Comparison of ENCODE assay signal across 15 mouse cellular contexts in genomic region chr7:125716724-125717123, GRCm38 (mm10). TPM values are rescaled to one million over a fixed set of nuclear protein-coding genes. Genes with fewer than 3 reads are reported as not detected.
DNase-seq lines count a peak whose midpoint lies in the region; ATAC-seq and TF ChIP-seq lines count a peak whose summit lies in the region.
"Had no signal": no experiment of that assay in that cellular context is flagged by ENCODE, and none has a peak within 500 bp of the region (broad histone marks: within the 10 kb centered on the region; RNA-seq: fewer than 3 reads in every experiment).

No protein-coding gene starts in this region.

- peak overlapping the region; percentile 26; the same call in 1 of the 2 replicates for H3K9ac ChIP-seq in neural tube, embryonic 12.5 days
- no peak overlapping the region for H3K9ac ChIP-seq in neural tube, embryonic 15.5 days (replicated peaks)
- H3K9ac ChIP-seq in limb, embryonic 13.5 days, result no peak overlapping the region
- no peak overlapping the region for H3K9ac ChIP-seq in stomach, postnatal 0 days (ENCODE audit: low read length)
- no peak overlapping the region for H3K9ac ChIP-seq in hindbrain, postnatal 0 days (replicated peaks; ENCODE audit: low read length)

- ATAC-seq in neural tube, embryonic 12.5 days (ENCODE audit: low FRiP score, low read depth), result no peak
- ATAC-seq in neural tube, embryonic 15.5 days (ENCODE audit: low FRiP score), result no peak
- ATAC-seq in limb, embryonic 13.5 days (ENCODE audit: low FRiP score, low read depth), result no peak; the same call in 1 of the 2 replicates
- ATAC-seq in stomach, postnatal 0 days (ENCODE audit: low FRiP score, low TSS enrichment), result peak; percentile 84
- ATAC-seq in hindbrain, postnatal 0 days, result no peak

- H3K27ac ChIP-seq in neural tube, embryonic 12.5 days, result no peak overlapping the region
- H3K27ac ChIP-seq in neural tube, embryonic 15.5 days (replicated peaks), result no peak overlapping the region
- peak overlapping the region; percentile 50; the same call in 1 of the 2 replicates for H3K27ac ChIP-seq in heart, embryonic 10.5 days
- H3K27ac ChIP-seq in limb, embryonic 13.5 days, result peak overlapping the region; percentile 48; the same call in 1 of the 2 replicates
- peak overlapping the region; percentile 67; the same call in 1 of the 2 replicates for H3K27ac ChIP-seq in stomach, postnatal 0 days (replicated peaks)
- no peak overlapping the region for H3K27ac ChIP-seq in hindbrain, postnatal 0 days

- no peaks in the 10 kb centered on the region for H3K36me3 ChIP-seq in neural tube, embryonic 12.5 days
- H3K36me3 ChIP-seq in neural tube, embryonic 15.5 days, result no peaks in the 10 kb centered on the region
- no peaks in the 10 kb centered on the region for H3K36me3 ChIP-seq in heart, embryonic 10.5 days
- H3K36me3 ChIP-seq in limb, embryonic 13.5 days, result no peaks in the 10 kb centered on the region
- H3K36me3 ChIP-seq in stomach, postnatal 0 days (ENCODE audit: control insufficient read depth, insufficient read depth, low read length), result no peaks in the 10 kb centered on the region
- H3K36me3 ChIP-seq in hindbrain, postnatal 0 days (ENCODE audit: insufficient read depth, low read length), result no peaks in the 10 kb centered on the region

- H3K4me2 ChIP-seq in neural tube, embryonic 12.5 days (replicated peaks), result no peak overlapping the region
- H3K4me2 ChIP-seq in neural tube, embryonic 15.5 days, result no peak overlapping the region
- no peak overlapping the region for H3K4me2 ChIP-seq in limb, embryonic 13.5 days (replicated peaks)
- H3K4me2 ChIP-seq in stomach, postnatal 0 days (replicated peaks; ENCODE audit: low read depth), result no peak overlapping the region
- H3K4me2 ChIP-seq in hindbrain, postnatal 0 days (ENCODE audit: low read depth, low read length), result no peak overlapping the region

- H3K27me3 ChIP-seq in neural tube, embryonic 12.5 days (replicated peaks), result no peaks in the 10 kb centered on the region
- no peaks in the 10 kb centered on the region for H3K27me3 ChIP-seq in neural tube, embryonic 15.5 days (replicated peaks)
- H3K27me3 ChIP-seq in heart, embryonic 10.5 days (ENCODE audit: insufficient read depth, poor library complexity, severe bottlenecking), result no peaks in the 10 kb centered on the region
- no peaks in the 10 kb centered on the region for H3K27me3 ChIP-seq in limb, embryonic 13.5 days
- H3K27me3 ChIP-seq in stomach, postnatal 0 days (ENCODE audit: control insufficient read depth, insufficient read depth, low read length), result no peaks in the 10 kb centered on the region
- H3K27me3 ChIP-seq in hindbrain, postnatal 0 days (ENCODE audit: insufficient read depth, low read length), result no peaks in the 10 kb centered on the region

- no peak for TF ChIP-seq EP300 in stomach, postnatal 0 days (optimal IDR thresholded peaks at IDR 0.05)

- no peak overlapping the region for H3K4me3 ChIP-seq in neural tube, embryonic 12.5 days
- no peak overlapping the region for H3K4me3 ChIP-seq in neural tube, embryonic 15.5 days (replicated peaks)
- no peak overlapping the region for H3K4me3 ChIP-seq in heart, embryonic 10.5 days
- no peak overlapping the region for H3K4me3 ChIP-seq in limb, embryonic 13.5 days
- no peak overlapping the region for H3K4me3 ChIP-seq in stomach, postnatal 0 days (ENCODE audit: low read depth, low read length)
- H3K4me3 ChIP-seq in hindbrain, postnatal 0 days (ENCODE audit: low read length), result no peak overlapping the region
- H3K4me3 ChIP-seq: erythroblast, embryonic 14.5 days had no signal

- WGBS in neural tube, embryonic 12.5 days, result 81% methylated on average over 2 of the region's 2 CpGs
- WGBS in neural tube, embryonic 15.5 days, result 70% methylated on average over 2 of the region's 2 CpGs
- 14% methylated on average over 2 of the region's 2 CpGs for WGBS in heart, embryonic 10.5 days
- 49% methylated on average over 2 of the region's 2 CpGs for WGBS in limb, embryonic 13.5 days
- 34% methylated on average over 2 of the region's 2 CpGs for WGBS in stomach, postnatal 0 days
- 51% methylated on average over 2 of the region's 2 CpGs for WGBS in hindbrain, postnatal 0 days

- H3K9me3 ChIP-seq in neural tube, embryonic 12.5 days, result no peaks in the 10 kb centered on the region
- no peaks in the 10 kb centered on the region for H3K9me3 ChIP-seq in neural tube, embryonic 15.5 days (replicated peaks)
- no peaks in the 10 kb centered on the region for H3K9me3 ChIP-seq in heart, embryonic 10.5 days
- no peaks in the 10 kb centered on the region for H3K9me3 ChIP-seq in limb, embryonic 13.5 days
- H3K9me3 ChIP-seq in stomach, postnatal 0 days (ENCODE audit: control insufficient read depth, low read length), result no peaks in the 10 kb centered on the region
- H3K9me3 ChIP-seq in hindbrain, postnatal 0 days (ENCODE audit: low read length), result no peaks in the 10 kb centered on the region
- H3K9me3 ChIP-seq: G1E had no signal

- TF ChIP-seq CTCF in stomach, postnatal 0 days (IDR thresholded peaks at IDR 0.05; ENCODE audit: low read depth), result no peak
- TF ChIP-seq CTCF in hindbrain, postnatal 0 days (IDR thresholded peaks at IDR 0.05; ENCODE audit: low read depth), result no peak

- no peaks in the 10 kb centered on the region for H3K4me1 ChIP-seq in neural tube, embryonic 12.5 days
- H3K4me1 ChIP-seq in neural tube, embryonic 15.5 days, result peaks cover 7% of the 10 kb centered on the region; the same call in 1 of the 2 replicates
- H3K4me1 ChIP-seq in heart, embryonic 10.5 days, result peaks cover 55% of the 10 kb centered on the region
- H3K4me1 ChIP-seq in limb, embryonic 13.5 days, result peaks cover 34% of the 10 kb centered on the region
- peaks cover 2% of the 10 kb centered on the region; the same call in 1 of the 2 replicates for H3K4me1 ChIP-seq in stomach, postnatal 0 days (replicated peaks; ENCODE audit: control insufficient read depth, insufficient read depth)
- no peaks in the 10 kb centered on the region for H3K4me1 ChIP-seq in hindbrain, postnatal 0 days (ENCODE audit: insufficient read depth, low read length)

- peak; percentile 82 for DNase-seq in heart, embryonic 10.5 days (ENCODE audit: low spot score)
- peak; percentile 62 for DNase-seq in stomach, postnatal 0 days (ENCODE audit: low spot score)
- no peak for DNase-seq in hindbrain, postnatal 0 days (ENCODE audit: low spot score)
- DNase-seq in layer of hippocampus, adult 18-20 months (ENCODE audit: low spot score in 2 of 2), result no peak
- DNase-seq in gastrocnemius, postnatal 4 days (ENCODE audit: low spot score in 2 of 2), result no peak
- DNase-seq: adrenal gland, postnatal 10 days; cerebellum, adult 18-20 months; kidney, postnatal 25 days; right cerebral cortex, postnatal 4 days; thymus, adult 2 months had no signal

RNA-seq across cellular contexts. Expression of gene D430042O09Rik, which starts 9.0 kb away (rescaled TPM):
- 8.7 and 9.7 TPM in 2 replicates for polyA plus RNA-seq in neural tube, embryonic 12.5 days (2016; fragmentation: Nextera tagmentation; extraction: Ambion mirVana)
- polyA plus RNA-seq in neural tube, embryonic 15.5 days (2015; fragmentation: Nextera tagmentation; extraction: Ambion mirVana), result 5.4 and 6.7 TPM in 2 replicates
- polyA plus RNA-seq in heart, embryonic 10.5 days (2016; fragmentation: Nextera tagmentation; extraction: Ambion mirVana), result 9.2 and 11.1 TPM in 2 replicates
- 7.5 and 10.0 TPM in 2 replicates for polyA plus RNA-seq in limb, embryonic 13.5 days (2015; fragmentation: Nextera tagmentation; extraction: Ambion mirVana)
- 2.1 and 2.4 TPM in 2 replicates for polyA plus RNA-seq in stomach, postnatal 0 days (2015; fragmentation: Nextera tagmentation; extraction: Ambion mirVana)
- 17.8 and 18.7 TPM in 2 replicates for total RNA-seq in hindbrain, postnatal 0 days (2014; rRNA removed)
- 3.7 and 4.5 TPM in 2 replicates for polyA plus RNA-seq in hindbrain, postnatal 0 days (2015; fragmentation: Nextera tagmentation; extraction: Ambion mirVana)
- 10 to 100 TPM; 28.4 to 29.5 TPM for total RNA-seq in layer of hippocampus, adult 18-20 months (2021)
- total RNA-seq in gastrocnemius, postnatal 4 days (2021), result 10 to 100 TPM; 10.8 to 15.0 TPM

RNA-seq across cellular contexts. Expression of gene Gtf3c1, which starts 9.1 kb away (rescaled TPM):
- polyA plus RNA-seq in neural tube, embryonic 12.5 days (2016; fragmentation: Nextera tagmentation; extraction: Ambion mirVana), result 44.9 and 46.8 TPM in 2 replicates
- polyA plus RNA-seq in neural tube, embryonic 15.5 days (2015; fragmentation: Nextera tagmentation; extraction: Ambion mirVana), result 23.2 and 24.9 TPM in 2 replicates
- polyA plus RNA-seq in heart, embryonic 10.5 days (2016; fragmentation: Nextera tagmentation; extraction: Ambion mirVana), result 36.2 and 43.6 TPM in 2 replicates
- polyA plus RNA-seq in limb, embryonic 13.5 days (2015; fragmentation: Nextera tagmentation; extraction: Ambion mirVana), result 27.7 and 33.9 TPM in 2 replicates
- polyA plus RNA-seq in stomach, postnatal 0 days (2015; fragmentation: Nextera tagmentation; extraction: Ambion mirVana), result 6.3 and 6.6 TPM in 2 replicates
- 70.2 and 78.2 TPM in 2 replicates for total RNA-seq in hindbrain, postnatal 0 days (2014; rRNA removed)
- polyA plus RNA-seq in hindbrain, postnatal 0 days (2015; fragmentation: Nextera tagmentation; extraction: Ambion mirVana), result 16.7 and 17.7 TPM in 2 replicates
- 100 to 1,000 TPM; 102 to 107 TPM for total RNA-seq in layer of hippocampus, adult 18-20 months (2021)
- 10 to 100 TPM; 50.4 to 50.5 TPM for total RNA-seq in gastrocnemius, postnatal 4 days (2021)

Comparison
In these comparisons a context has a peak if more than half of its experiments do, and no peak if none do; other contexts are left out.
1. H3K27ac ChIP-seq: peak in heart, embryonic 10.5 days (single experiment), limb, embryonic 13.5 days (single experiment) and stomach, postnatal 0 days (single experiment); none in neural tube, embryonic 12.5 days (single experiment), neural tube, embryonic 15.5 days (single experiment) and hindbrain, postnatal 0 days (single experiment).
2. DNase-seq: peak in heart, embryonic 10.5 days (single experiment) and stomach, postnatal 0 days (single experiment); none in hindbrain, postnatal 0 days (single experiment), layer of hippocampus, adult 18-20 months (0 of 2) and gastrocnemius, postnatal 4 days (0 of 2).